Mouse (Mus musculus) 416B (cell line): ENCODE results near the gene Btn2a2.

Experiments
- DNase-seq: peaks from one replicate; pipeline ENCODE4 v3.0.0; 2011; ENCODE audit warnings: low read depth

Gene Btn2a2

DNA sequence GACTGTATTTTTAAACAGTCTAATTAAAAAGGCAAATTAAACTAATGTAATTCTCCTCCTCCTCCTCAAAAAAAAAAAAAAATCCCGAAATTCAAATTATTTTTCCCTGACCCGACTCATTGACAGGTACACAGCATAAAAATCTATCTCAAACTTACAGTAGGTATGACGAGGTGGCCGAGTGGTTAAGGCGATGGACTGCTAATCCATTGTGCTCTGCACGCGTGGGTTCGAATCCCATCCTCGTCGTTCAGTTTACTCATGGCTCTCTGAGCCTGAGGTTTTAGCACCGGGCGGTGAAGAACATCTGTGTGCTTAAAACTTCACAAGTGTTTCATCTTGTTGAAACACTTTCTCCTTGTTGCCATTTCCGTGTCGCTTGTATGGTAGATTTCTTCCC is 33.0 kb upstream of the Btn2a2 start:
- DNase-seq, result peak; percentile 90

DNA sequence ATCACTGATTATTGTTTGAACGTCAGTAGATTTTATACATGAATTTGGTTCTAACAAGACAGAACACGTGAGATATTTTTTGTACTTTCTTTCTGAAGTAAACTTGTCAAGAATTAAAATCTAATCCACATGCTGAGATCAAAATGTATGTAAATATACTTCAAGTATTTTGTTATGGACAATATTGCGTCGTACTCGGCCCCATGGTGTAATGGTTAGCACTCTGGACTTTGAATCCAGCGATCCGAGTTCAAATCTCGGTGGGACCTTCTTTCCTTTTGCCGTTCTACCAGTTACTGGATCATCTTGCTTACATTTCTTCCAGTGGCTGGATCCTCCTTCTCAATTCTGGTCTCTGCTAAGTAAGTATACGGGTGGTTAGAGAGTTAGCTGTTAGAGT is 30.8 kb upstream of the Btn2a2 start:
- peak; percentile 90 for DNase-seq

DNA sequence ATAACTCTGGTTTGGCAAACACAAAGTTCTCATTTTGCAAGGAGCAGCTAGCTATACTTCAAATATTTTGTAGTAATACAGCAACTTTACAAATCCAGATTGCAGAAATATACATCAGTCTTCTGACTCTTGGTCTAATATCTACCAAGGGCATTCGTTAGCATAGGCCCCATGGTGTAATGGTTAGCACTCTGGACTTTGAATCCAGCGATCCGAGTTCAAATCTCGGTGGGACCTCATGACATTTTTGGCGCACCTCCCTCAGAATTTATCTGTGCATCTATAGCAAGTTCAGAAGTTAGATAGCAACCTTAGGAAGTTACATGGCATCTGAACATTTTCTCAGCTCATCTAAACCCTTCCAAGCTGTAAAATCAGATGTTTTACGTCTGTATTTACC is 30.2 kb upstream of the Btn2a2 start:
- DNase-seq, result peak; percentile 93

DNA sequence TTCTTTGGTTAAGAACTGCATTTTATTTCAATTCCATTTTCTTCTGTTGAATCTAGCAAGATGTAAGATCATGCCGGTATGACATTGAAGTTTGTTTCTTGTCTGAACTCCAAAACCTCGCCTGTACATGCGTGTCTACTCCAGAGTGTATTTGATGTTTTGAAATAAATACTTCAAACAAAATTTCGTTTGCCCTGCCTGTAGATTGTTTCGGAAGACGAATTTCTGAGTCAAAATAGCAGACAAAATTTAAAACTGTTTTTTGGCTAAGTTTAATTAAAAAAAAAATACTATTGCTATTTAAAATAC is 29.6 kb upstream of the Btn2a2 start:
- no peak for DNase-seq

DNA sequence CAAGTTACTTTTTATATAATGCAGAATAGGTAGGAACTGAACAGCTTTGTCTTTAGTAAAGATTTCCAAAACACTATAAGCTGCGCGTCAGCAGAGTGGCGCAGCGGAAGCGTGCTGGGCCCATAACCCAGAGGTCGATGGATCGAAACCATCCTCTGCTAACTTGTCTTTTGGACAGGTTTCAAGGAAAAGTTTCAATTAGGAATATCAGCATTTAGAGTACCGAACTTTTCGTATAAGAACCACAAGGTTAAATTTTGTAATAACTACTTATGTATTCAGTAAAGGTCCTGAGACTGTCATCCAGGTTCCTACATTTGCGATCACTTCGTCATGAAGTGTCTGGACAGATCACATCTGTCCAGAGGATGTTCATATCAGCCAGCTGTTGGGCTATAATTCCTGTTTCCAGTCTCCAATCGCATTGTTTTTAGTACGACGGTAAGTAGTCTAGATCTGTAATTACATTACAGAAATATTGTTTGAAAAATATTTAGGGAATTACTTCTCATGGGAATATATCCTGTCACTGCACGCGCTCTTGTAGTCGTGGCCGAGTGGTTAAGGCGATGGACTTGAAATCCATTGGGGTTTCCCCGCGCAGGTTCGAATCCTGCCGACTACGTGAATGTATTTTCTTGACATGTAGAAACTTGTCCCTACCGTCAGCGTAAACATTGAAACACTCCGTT is 29.1 kb upstream of the Btn2a2 start:
- peak; percentile 96 for DNase-seq

DNA sequence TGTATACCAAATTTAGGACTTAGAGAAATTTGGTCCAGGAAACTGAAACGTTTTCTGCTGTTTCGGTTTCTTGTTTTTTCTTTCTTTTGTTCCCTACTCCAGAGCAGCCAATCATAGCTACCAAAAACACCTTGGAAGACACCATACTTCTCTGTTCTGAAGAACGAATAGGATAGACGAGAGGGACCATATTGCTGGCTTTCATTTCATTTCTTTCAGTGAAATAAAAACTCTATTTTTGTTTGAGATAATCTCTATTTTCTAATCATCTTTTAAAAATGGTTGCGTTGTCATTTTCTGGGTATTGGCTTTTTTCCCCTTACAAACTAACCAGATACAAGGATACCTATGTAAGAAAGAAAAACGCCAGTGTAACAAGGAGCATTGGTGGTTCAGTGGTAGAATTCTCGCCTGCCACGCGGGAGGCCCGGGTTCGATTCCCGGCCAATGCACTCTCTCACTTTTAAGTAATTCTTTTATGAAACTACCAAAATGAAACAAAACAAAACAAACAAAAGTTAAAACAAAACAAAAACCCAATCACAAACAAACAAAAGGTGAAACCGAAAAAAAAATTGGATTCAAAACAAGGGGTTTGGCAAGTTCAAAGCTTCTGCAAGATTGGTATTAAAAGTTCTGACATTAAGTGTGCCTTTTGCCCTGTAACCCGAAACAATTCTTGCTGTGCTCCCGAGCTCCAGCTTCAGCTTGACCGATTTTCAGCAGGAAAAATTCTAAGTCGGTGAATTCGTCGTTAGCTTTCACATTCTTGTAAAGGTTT is 28.4 kb upstream of the Btn2a2 start:
- peak; percentile 77 for DNase-seq

DNA sequence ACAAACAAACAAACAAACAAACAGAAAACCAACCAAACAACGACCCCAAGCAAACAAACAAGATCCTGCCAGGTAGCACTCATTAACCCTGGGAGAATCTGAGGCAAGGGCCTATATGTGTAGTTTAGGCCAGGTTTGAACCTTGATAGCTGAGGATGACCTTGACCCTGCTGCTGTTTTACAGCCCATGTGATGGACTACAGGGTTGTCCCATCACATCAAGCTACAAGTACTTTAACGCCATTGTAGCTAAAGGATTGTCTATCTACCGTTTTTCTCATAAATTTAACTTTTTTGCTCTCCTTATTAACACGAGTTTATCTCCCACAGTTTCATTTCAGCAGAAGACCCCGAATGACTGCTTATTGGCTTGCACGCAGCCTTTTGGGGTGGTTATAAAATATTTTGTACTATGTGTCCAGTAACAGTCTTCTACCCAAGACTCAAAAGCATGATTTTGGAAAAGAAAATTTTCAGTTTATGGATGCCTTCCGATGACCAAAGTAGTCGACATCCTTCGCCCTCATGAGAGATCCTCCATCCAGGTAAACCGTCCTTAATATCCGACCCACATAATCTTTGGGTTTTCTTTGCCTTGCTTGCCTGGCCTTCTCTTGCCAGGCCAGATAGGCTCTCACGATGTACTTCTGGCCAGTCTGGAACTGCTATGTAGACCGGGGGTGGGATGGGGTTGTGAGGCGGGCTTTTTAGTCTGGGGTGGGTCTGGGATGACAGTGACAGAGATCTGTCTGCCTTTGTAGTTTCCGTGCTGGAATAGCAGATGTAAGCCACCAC is 27.4 kb upstream of the Btn2a2 start:
- DNase-seq, result peak; percentile 22

DNA sequence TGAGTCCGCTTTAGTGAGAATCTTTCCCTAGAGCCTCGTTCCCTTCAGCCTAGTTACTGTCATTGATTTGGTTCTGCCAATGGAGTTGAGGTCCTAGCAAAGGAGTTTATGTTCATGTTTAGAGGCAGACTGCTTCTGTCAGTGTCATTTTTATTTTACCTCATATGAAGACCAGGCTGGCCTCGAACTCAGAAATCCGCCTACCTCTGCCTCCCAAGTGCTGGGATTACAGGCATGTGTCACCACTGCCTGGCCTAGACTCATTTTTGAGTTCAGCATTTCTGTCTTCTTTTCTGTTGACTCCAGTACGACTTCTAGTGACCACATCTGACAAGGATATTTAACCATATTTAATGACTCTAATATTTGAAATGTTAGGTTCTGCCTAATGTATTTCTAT is 26.6 kb upstream of the Btn2a2 start:
- DNase-seq, result peak; percentile 28

DNA sequence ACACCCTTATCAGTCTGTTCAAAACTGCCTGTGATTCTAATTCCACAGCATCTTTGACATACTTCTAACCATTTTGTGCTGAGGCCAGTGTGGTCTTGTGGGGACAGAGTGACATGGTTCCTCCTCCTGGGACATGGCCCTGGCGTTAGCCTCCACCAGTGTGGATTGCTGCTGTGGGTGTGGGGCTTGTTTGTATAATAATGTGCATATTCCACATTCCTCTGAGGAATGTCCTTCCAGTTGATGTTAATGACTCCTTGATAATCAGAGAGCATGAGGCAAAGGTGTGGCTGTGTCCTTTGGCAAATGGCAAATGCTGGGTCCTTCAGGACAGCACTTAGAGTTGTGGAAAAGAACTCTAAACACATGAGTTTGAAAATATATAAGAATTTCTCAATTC is 24.9 kb upstream of the Btn2a2 start:
- DNase-seq, result no peak

DNA sequence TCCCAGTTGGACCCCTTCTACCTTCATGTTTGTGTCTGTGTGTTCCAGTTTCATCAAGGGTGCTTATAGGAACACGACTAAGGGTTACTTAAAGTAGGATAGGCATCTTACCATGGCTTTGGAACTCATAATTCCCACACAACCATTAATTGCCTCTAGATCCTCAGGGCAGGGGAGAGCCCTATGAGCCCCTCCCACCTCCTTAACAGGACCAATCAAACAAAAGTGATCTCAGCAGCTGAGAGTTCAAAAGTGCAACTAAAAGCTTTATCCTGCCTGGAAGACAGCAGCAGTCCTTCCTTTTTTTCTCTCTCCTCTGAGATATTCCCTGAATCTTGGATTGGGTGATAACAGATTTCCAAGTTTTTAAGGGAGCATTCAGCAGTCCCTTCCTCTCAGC is 21.5 kb upstream of the Btn2a2 start:
- DNase-seq, result no peak

DNA sequence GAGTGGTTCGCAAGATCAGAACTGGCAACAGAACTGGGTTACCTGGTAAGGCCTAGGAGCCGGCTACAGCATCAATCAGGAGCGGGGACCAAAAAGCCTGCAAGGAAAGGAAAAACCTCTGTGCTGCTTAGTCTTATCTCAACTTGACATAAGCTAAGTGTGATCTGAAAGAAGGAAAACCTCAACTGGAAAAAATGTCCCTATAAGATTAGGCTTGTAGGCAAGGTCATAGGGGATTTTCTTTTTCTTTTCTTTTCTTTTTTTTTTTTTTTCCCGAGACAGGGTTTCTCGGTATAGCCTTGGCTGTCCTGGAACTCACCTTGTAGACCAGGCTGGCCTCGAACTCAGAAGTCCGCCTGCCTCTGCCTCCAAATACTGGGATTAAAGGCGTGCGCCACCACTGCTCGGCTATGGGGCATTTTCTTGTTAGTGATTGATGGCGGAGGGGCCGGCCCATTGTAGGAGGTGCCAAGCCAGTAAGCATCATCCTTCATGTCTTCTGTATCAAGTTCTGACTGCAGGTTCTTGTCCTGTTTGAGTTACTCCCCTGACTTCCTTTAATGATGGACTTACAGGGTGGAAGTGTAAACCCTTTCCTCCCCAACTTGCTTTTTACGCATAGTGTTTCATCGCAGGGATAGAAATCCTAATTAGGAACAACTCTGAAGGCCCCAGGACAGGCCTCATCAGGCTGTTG is 18.3 kb upstream of the Btn2a2 start:
- peak; percentile 43 for DNase-seq

DNA sequence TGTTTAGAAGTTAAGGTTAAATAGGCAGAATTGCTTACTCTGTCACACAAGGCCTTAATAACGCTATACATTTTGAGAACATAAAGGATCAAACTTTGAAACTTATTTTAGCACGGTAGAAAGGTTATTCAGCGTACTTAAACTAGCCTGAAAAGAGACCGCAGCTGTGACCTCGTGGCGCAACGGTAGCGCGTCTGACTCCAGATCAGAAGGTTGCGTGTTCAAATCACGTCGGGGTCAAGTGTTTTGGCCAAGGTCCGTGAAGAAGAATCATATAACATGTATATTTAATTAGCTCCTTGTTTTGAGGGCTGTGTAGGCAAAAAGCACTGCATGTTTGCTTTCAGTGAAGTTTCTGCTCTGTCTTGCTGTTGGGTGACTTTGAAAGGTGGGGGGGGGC is 17.7 kb upstream of the Btn2a2 start:
- DNase-seq, result peak; percentile 76

DNA sequence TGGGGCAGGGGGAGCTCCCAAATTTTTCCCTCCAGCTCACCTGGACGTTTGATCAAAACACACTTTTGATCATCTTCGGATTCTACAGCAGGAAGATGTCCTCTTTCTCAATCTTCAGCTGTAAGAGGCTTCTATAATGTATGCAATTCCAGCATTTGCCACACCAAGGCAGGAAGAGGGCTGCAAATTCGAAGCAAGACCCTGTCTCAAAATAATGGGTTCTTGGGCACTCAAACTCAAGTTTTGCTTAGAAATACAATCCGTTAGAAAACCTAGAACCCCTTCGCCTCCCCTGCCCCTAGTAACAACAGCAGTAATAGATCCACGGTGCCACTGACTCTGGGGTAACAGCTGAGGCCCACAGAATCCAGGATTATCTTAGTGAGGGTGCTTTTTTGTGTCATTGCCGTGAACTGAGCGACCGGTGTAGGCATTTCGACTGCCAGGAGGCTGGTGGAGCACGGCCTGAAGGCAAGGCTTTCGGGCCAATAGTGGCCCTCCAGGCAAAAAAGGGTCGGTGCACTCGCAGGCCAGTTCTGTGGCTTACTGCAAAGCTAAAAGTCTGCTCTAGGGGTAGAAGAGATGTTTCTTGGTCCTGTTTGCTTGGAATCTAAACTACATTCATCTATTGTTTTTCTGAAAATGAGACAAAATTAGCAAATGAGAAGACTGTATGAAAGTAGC is 17.1 kb upstream of the Btn2a2 start:
- DNase-seq, result peak; percentile 63

DNA sequence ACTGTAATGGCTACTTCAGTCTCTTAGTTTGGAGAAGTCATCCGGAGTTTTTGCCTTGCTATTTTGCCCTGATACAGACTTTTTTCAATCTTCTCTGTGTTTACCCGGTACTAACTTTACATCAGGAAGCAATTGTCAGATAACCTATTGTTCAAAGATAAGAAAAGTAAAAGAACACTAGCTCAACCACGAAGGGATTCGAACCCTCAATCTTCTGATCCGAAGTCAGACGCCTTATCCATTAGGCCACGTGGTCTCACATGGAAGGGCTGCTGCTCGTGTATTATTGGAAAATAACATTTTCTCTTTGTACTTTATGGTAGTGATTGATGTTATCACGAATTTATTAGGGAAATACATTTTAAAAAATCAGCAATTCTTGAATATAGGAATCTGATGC is 15.1 kb upstream of the Btn2a2 start:
- DNase-seq, result peak; percentile 75

DNA sequence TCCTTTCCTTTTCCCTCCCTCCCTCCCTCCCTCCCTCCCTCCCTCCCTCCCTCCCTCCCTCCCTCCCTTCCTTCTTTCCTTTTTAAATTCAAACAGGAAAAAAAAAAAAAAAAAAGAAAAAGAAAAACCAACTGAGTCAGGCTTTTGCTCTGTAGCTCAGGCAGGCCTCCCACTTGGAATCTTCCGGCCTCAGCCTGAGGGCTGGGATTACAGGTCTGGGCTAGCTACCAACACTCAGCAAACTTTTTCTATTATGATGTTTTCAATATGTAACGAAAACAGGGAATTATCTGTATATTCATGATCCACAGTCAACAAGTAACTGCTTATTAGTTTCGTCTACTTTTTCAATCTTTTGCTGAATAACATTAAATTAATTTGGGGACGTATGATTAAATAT is 14.3 kb upstream of the Btn2a2 start:
- DNase-seq, result no peak

DNA sequence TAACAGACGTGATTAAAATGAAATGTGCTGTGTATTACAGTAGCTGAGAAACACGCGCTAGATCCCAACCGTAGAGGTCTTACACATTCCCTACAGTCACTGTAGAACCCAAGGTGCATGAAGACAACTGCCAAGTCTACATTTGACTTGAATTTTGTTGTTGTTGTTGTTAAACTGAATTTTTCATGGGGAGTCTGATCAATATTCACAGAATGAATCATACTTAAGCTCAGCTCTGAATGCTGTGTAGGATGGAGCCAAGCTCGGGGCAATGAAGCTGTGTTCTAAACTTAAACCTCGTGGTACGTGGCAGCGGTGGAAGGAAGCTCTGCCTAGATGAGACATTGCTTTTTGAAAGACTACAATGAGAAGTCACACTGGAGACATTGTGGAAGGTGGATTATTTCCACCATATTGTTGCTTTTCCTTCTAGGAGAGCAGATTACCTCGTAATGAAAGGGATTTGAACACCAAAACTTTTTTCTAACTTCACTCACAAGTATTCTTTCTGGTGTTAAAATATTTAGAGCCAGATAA is 13.4 kb upstream of the Btn2a2 start:
- DNase-seq, result peak; percentile 40

DNA sequence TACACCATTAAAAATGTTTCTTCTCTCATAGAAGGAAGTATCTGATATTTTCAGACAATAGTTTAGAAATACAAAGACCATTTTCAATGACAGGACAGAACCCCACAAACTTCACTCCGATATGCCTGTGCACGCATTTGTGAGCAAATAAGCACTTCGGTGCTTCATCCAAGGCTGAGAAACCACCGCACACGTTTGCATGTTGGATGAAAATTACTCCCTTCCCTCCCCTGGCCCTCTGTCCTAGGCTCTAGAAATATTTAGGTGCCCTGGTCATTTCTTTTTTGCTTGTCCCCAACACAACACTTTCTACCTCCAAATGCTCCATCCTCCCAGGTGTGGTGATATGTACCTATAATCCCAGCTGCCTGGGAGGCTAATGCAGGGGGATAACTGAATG is 12.9 kb upstream of the Btn2a2 start:
- DNase-seq, result no peak

DNA sequence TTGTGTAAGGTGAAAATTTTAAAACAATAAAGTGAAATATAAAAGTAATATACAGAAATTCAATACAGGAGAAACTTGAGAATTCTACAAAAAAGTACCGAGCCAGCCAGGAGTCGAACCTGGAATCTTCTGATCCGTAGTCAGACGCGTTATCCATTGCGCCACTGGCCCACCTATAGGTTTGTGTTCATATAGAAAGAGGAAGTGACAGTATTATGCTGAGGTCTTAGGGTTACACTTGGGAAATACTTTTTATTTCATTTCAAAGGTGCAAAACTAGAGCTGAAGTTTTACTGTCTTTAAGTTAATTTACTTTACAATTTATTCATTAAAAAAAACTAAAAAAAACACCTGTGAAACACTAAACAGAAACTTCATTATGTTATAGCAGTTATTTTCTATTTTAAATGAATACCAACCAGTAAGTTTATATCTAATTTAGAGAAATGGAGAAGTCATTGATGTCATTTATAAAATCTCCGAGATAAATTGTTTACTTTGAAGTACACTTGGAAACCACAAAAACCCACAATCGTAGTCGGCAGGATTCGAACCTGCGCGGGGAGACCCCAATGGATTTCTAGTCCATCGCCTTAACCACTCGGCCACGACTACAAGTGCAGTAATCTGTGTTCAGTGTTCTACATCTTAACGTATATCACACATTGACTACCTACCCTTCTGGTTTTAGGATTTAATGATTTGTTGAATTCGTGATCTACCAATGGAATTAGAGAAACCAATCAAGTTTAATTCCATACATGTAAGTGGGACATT is 12.0 kb upstream of the Btn2a2 start:
- DNase-seq, result peak; percentile 83

DNA sequence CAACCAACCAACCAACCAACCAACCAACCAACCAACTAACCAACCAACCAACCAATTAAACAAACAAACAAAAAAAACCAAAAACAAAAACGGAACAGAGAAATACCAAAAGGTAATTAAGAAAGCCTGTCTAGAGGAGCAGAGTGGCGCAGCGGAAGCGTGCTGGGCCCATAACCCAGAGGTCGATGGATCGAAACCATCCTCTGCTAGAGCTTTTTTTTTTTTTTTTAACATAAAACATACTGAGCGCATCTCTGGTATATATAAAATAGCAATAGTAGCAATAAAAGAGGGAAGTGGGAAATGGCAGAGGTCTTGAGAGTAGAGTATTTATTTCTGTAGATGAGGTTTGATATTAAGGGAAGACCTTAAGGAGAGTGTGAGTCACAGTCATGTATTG is 11.3 kb upstream of the Btn2a2 start:
- DNase-seq, result no peak

DNA sequence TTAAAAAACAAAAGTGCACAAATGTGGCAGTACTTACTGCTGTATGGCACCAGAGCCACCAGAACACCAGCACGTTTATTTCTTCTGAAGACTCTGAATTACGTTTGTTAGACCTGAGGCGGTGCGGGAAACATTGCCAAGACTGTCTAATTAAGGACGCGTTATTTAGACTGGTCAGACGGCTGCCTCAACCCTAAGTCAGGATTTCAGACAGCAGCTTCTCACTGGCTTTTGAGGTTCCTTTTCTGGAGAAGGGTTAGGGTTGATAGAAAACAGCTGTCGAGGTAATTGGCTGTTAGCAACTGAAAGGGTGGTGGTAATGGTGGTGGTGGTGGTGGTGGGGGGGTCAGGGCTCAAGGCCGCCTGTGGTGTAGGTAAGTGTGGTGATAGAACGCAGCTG is 10.0 kb upstream of the Btn2a2 start:
- DNase-seq, result no peak
